Mouse (Mus musculus) kidney, embryonic 16.5 days (tissue): ENCODE data around the gene Lingo4. TPM values are rescaled to one million over a fixed set of nuclear protein-coding genes. Genes with fewer than 3 reads are reported as not detected.

Experiments
- ATAC-seq: fragments of 200-750 bp; cut with Nextera tagmentation; 2 replicates; pipeline ENCODE4 v1.8.0; 2017; ENCODE audit warnings: moderate TSS enrichment; ENCODE audit not compliant: low FRiP score, low TSS enrichment
- H3K27ac ChIP-seq: fragments of 300-500 bp; sonication (generic); 2 replicates; pipeline ENCODE4 v1.5.1; 2014; ENCODE audit warnings: low read length
- H3K27me3 ChIP-seq: fragments of 300-500 bp; sonication (generic); 2 replicates; pipeline ENCODE4 v1.6.1; 2014; ENCODE audit warnings: low read length, control low read depth, mixed read lengths; ENCODE audit not compliant: insufficient read depth
- H3K36me3 ChIP-seq: fragments of 300-500 bp; sonication (generic); 2 replicates; pipeline ENCODE4 v1.6.1; 2014; ENCODE audit warnings: low read length, control low read depth, mixed read lengths; ENCODE audit not compliant: insufficient read depth
- H3K4me1 ChIP-seq: fragments of 300-500 bp; sonication (generic); 2 replicates; pipeline ENCODE4 v1.6.1; 2014; ENCODE audit warnings: low read length, control low read depth, mixed read lengths; ENCODE audit not compliant: insufficient read depth
- H3K4me2 ChIP-seq: fragments of 300-500 bp; sonication (generic); replicated peaks from 2 replicates; pipeline ENCODE4 v1.6.1; 2014; ENCODE audit warnings: low read depth, low read length
- H3K4me3 ChIP-seq: fragments of 300-500 bp; sonication (generic); 2 replicates; pipeline ENCODE4 v1.5.1; 2014; ENCODE audit warnings: mild to moderate bottlenecking, low read length
- H3K9ac ChIP-seq: fragments of 300-500 bp; sonication (generic); replicated peaks from 2 replicates; pipeline ENCODE4 v1.6.1; 2014; ENCODE audit warnings: low read length
- H3K9me3 ChIP-seq: fragments of 300-500 bp; sonication (generic); 2 replicates; pipeline ENCODE4 v1.6.1; 2016; ENCODE audit warnings: low read length, control low read depth
- WGBS: fragments of 180-500 bp; shearing (Covaris S2); extraction: QIAGEN DNeasy Blood & Tissue Kit; methylation state at CpG from one replicate; pipeline ENCODE4 v1.1.7; 2014; 5-methylcytosine and 5-hydroxymethylcytosine counted together
- polyA plus RNA-seq: library from polyadenylated mRNA; unstranded; fragments of >200 nt; fragmentation: Nextera tagmentation; extraction: Ambion mirVana; gene quantifications from 2 replicates; pipeline ENCODE4 v1.2.1, GENCODE M21; 2015

Gene Lingo4
- polyA plus RNA-seq, 1 experiment from 2014 or later = 0.44 TPM

DNA sequence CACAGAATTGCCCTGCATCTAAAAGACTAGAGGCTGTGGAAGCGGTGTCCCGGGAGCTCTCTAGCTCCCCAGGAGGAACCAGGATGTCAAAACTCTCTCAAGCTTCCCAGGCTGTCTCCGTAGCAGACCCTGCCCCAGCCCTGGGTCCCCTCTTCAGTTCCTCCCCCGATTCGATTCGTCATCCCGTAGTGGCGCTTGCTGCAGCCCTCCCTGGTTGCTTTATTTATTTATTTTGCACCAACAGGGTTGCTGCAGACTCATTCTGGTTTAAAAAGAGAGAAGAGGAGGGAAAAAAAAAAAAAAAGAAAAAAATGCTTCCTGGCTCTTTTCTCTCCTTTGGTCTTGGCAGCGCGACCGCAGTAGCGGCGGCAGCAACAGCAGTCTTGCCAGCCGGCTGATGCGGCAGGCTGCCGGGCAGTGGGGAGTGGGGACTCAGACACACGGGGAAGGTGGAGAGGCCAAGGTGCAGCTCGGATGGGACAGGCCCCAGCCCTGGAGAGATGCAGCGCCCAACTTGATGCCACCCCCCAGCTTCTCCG, 695 bp downstream of the Lingo4 start:
- H3K27me3 ChIP-seq = peaks cover 33% of the 10 kb centered on the region
- 1% methylated on average over 20 of the region's 20 CpGs for WGBS
- H3K4me1 ChIP-seq = peaks cover 1% of the 10 kb centered on the region; the same call in 1 of the 2 replicates
- peak overlapping the region; percentile 35 for H3K4me3 ChIP-seq
- H3K4me2 ChIP-seq = peak overlapping the region; percentile 59
- no peaks in the 10 kb centered on the region for H3K9me3 ChIP-seq
- H3K9ac ChIP-seq = peak overlapping the region; percentile 48
- no peaks in the 10 kb centered on the region for H3K36me3 ChIP-seq
- ATAC-seq = no peak; the same call in 1 of the 2 replicates
- no peak overlapping the region for H3K27ac ChIP-seq

DNA sequence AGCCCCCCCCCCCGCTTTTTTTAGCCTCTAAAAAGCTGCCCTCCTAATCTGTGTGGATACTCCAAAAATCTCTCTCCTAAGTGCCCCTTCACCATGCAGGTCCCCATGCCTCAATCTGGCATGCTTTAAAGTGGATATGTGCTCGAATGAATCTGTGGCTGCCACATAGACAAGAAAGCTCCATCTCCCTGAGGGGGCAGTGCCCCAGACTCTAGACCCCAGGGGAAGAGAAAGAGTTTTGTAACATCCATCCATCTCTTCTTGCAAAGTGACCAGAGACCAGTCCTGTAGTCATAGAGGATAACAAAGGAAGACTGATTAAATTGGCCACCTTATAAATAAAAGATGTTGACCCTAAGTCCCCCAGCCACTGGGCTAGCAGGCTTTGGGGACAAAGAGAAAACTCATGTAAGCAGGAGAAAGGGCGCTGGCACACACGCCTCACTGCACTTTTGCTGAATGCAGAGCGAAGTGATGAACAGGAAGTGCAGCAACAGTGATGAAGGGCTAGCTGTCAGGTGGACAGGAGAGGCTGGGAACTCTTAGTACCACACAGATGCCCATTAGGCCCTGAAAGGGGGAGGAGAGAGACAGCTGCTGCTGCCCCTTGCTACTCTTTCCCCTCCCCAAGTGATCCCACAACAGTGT, 1.5 kb downstream of the Lingo4 start:
- peaks cover 9% of the 10 kb centered on the region; the same call in 1 of the 2 replicates for H3K4me1 ChIP-seq
- H3K36me3 ChIP-seq = no peaks in the 10 kb centered on the region
- H3K27ac ChIP-seq = no peak overlapping the region
- 48% methylated on average over 5 of the region's 5 CpGs for WGBS
- H3K27me3 ChIP-seq = peaks cover 33% of the 10 kb centered on the region
- H3K9ac ChIP-seq = no peak overlapping the region
- H3K4me3 ChIP-seq = no peak overlapping the region
- H3K4me2 ChIP-seq = no peak overlapping the region; the same call in 1 of the 2 replicates
- ATAC-seq = no peak
- no peaks in the 10 kb centered on the region for H3K9me3 ChIP-seq

DNA sequence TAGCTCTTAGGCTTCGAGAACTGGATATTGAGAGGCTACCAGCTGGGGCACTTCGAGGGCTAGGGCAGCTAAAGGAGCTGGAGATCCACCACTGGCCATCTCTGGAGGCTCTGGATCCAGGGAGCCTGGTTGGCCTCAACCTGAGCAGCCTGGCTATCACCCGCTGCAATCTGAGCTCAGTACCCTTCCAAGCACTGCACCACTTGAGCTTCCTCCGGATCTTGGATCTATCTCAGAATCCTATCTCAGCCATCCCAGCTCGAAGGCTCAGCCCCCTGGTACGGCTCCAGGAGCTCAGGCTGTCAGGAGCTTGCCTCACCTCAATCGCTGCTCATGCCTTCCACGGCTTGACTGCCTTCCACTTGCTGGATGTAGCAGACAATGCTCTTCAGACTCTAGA, 4.1 kb downstream of the Lingo4 start:
- no peaks in the 10 kb centered on the region for H3K36me3 ChIP-seq
- H3K27me3 ChIP-seq = peaks cover 26% of the 10 kb centered on the region
- H3K4me2 ChIP-seq = no peak overlapping the region
- peaks cover 10% of the 10 kb centered on the region; the same call in 1 of the 2 replicates for H3K4me1 ChIP-seq
- no peak overlapping the region for H3K27ac ChIP-seq
- H3K9me3 ChIP-seq = no peaks in the 10 kb centered on the region
- no peak overlapping the region for H3K4me3 ChIP-seq
- no peak overlapping the region for H3K9ac ChIP-seq
- 59% methylated on average over 8 of the region's 8 CpGs for WGBS
- ATAC-seq = no peak

DNA sequence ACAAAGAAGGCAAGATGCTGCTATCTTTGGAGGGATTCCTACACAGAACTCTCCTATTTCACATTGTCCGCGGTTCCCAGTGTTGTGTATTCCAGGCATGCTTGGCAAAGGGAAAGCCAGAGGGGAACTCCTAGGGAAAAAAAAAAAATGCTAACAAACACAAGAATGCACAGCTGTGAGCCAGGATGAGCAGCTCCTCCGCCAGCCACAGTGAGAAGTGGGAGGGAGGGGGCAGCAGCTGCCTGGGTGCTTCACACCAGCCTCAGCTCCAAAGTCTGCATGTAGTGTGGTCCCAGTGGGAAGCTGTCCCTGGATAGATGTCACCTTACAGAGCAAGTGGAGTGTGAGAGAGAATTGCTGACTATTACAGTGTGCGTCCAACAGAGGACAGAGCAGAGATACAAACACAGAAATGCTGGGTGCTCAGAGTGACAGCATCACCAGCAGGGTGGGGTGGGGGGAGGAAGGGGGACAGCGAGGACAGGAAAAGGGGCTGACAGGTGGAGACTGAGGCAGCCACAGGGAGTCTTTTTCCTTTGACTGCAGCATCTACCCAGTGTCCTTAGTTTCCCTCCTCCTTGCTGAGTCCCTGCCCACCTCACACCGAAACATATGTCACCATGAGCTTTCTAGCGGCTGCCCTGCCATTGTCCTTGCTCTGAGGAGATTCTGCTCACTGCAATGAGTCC, 6.2 kb downstream of the Lingo4 start:
- peaks cover 18% of the 10 kb centered on the region for H3K27me3 ChIP-seq
- no peak overlapping the region for H3K9ac ChIP-seq
- H3K9me3 ChIP-seq = no peaks in the 10 kb centered on the region
- no peak overlapping the region for H3K27ac ChIP-seq
- 25% methylated on average over 7 of the region's 7 CpGs for WGBS
- H3K4me1 ChIP-seq = peaks cover 10% of the 10 kb centered on the region; the same call in 1 of the 2 replicates
- H3K4me2 ChIP-seq = no peak overlapping the region
- no peaks in the 10 kb centered on the region for H3K36me3 ChIP-seq
- ATAC-seq = 0 out of 2 replicates have a peak, but pooled peaks have one; percentile 27
- H3K4me3 ChIP-seq = no peak overlapping the region

DNA sequence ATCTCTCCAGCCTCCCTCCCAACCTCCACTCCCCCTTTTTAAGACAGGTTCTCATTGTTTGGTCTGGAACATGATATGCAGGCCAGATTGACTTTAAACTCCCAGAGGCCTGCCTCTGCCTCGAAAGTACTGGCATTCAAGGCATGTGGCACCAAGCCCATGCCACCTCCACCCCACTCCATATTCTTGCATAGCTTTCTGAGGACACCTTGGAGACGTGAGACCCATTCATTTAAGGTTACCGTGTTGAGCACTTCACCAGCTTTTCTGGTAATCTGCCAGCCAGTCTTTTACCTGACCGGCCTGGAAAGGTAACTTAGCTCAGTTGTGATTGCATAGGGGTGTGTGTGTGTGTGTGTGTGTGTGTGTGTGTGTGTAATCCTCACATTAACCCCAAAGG, 7.2 kb downstream of the Lingo4 start:
- WGBS = 53% methylated on average over 4 of the region's 4 CpGs
- no peak overlapping the region for H3K4me3 ChIP-seq
- no peak overlapping the region for H3K27ac ChIP-seq
- H3K9ac ChIP-seq = no peak overlapping the region
- H3K4me1 ChIP-seq = peaks cover 10% of the 10 kb centered on the region; the same call in 1 of the 2 replicates
- no peak overlapping the region for H3K4me2 ChIP-seq
- H3K27me3 ChIP-seq = peaks cover 9% of the 10 kb centered on the region; the same call in 1 of the 2 replicates
- no peaks in the 10 kb centered on the region for H3K36me3 ChIP-seq
- no peaks in the 10 kb centered on the region for H3K9me3 ChIP-seq
- ATAC-seq = no peak; the same call in 1 of the 2 replicates

DNA sequence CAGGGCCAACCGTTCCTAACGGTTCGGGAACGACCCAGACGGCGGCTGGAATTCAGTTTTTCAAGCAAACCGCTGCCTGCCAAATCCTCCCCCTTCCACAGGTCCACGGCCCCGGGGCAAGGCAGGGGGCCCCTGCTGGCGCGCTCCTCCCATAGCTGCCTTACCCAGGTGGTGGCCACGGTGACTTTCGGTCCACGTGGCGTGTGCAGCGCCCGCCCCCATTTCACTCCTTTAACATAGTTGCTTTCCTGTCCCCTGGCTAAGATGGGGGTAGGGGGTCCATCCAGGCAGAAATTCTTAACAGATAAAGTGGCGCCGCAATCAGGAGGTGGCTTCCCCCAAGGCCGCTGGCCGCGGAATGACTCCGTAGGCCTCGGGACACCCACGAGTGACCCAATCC, 14.2 kb downstream of the Lingo4 start:
- H3K4me3 ChIP-seq = peak overlapping the region; percentile 52
- no peaks in the 10 kb centered on the region for H3K9me3 ChIP-seq
- H3K27ac ChIP-seq = no peak overlapping the region
- H3K27me3 ChIP-seq = 0 out of 2 replicates have a peak, but pooled peaks cover 2% of the 10 kb centered on the region
- WGBS = 9% methylated on average over 25 of the region's 25 CpGs
- peaks cover 10% of the 10 kb centered on the region; the same call in 1 of the 2 replicates for H3K4me1 ChIP-seq
- no peaks in the 10 kb centered on the region for H3K36me3 ChIP-seq
- peak; percentile 55; the same call in 1 of the 2 replicates for ATAC-seq
- peak overlapping the region; percentile 46 for H3K9ac ChIP-seq
- H3K4me2 ChIP-seq = peak overlapping the region; percentile 77

GRCm38 (mm10) chr3:94413031-94413679, 14.8 kb downstream of the Lingo4 start, which contains the start of gene Tdrkh:
Gene Tdrkh, plus strand, starts transcription at chr3:94413273.
- H3K27ac ChIP-seq = no peak within 1 kb of the TSS
- WGBS = 8% methylated on average over 51 of the region's 52 CpGs
- H3K4me2 ChIP-seq = peak within 1 kb of the TSS; percentile 77
- peak within 1 kb of the TSS; percentile 53 for H3K9ac ChIP-seq
- H3K36me3 ChIP-seq = no peaks in the 10 kb centered on the region
- H3K4me3 ChIP-seq = peak within 1 kb of the TSS; percentile 52
- ATAC-seq = peak; percentile 100
- no peaks in the 10 kb centered on the region for H3K9me3 ChIP-seq
- 0 out of 2 replicates have a peak, but pooled peaks cover 2% of the 10 kb centered on the region for H3K27me3 ChIP-seq
- H3K4me1 ChIP-seq = peaks cover 10% of the 10 kb centered on the region; the same call in 1 of the 2 replicates

- 75% methylated on average over 2 of the region's 2 CpGs for WGBS
- no peaks in the 10 kb centered on the region for H3K27me3 ChIP-seq
- no peak overlapping the region for H3K4me3 ChIP-seq
- no peaks in the 10 kb centered on the region for H3K4me1 ChIP-seq
- no peak overlapping the region for H3K9ac ChIP-seq
- H3K9me3 ChIP-seq = no peaks in the 10 kb centered on the region
- H3K36me3 ChIP-seq = no peaks in the 10 kb centered on the region
- no peak overlapping the region for H3K27ac ChIP-seq
- ATAC-seq = no peak
- H3K4me2 ChIP-seq = no peak overlapping the region
These were observed 32.7 kb downstream of the Lingo4 start for GRCm38 (mm10) chr3:94430980-94431379.

DNA sequence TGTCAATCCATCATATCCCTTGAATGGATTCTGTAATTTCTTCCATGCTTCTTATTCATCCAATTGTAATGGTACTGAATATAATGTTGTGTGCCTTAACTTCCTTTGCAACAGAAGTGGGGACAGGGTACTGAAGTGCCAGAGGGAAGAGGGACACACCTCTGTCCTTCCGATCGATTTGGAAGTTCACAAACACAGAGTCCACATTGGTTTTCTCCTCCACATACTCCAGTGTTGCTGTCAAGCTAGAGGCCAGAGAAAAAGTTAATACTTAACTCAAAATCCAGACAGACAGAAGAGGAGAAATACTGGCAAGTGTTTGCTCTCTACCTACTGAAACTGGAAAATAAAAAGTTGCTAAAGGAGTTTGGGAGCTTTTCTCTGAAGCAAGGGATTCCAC, 36.0 kb downstream of the Lingo4 start:
- 67% methylated on average over 2 of the region's 2 CpGs for WGBS
- Histone ChIP-seq H3K4me1 (no peaks in the 10 kb centered on the region), H3K4me3 (no peak overlapping the region), H3K27ac (no peak overlapping the region), H3K4me2 (no peak overlapping the region), H3K36me3 (no peaks in the 10 kb centered on the region), H3K9me3 (no peaks in the 10 kb centered on the region), H3K27me3 (no peaks in the 10 kb centered on the region), H3K9ac (no peak overlapping the region)
- no peak for ATAC-seq
